Mouse (Mus musculus) heart, postnatal 0 days (tissue): ENCODE measurements around the gene Rad54l2.

Experiments
- CTCF ChIP-seq: IDR thresholded peaks from 2 replicates; pipeline ENCODE4 v1.5.1; 2016; ENCODE audit warnings: antibody characterized with exemption, control low read depth, low read depth
- EP300 ChIP-seq: IDR thresholded peaks from 2 replicates; pipeline ENCODE4 v1.6.1; 2016; ENCODE audit warnings: antibody characterized with exemption, low read depth

GRCm38 (mm10) chr9:106769781-106770180, 19.2 kb downstream of the Rad54l2 start:
- TF ChIP-seq CTCF: no peak
- TF ChIP-seq EP300: no peak
